Mouse (Mus musculus): Measurements from ENCODE around the gene Urgcp. TPM values are rescaled to one million over a fixed set of nuclear protein-coding genes. Genes with fewer than 3 reads are reported as not detected.

Urgcp gene
- polyA plus RNA-seq, 1 experiment from 2014 or later, result 22.8 TPM

DNA sequence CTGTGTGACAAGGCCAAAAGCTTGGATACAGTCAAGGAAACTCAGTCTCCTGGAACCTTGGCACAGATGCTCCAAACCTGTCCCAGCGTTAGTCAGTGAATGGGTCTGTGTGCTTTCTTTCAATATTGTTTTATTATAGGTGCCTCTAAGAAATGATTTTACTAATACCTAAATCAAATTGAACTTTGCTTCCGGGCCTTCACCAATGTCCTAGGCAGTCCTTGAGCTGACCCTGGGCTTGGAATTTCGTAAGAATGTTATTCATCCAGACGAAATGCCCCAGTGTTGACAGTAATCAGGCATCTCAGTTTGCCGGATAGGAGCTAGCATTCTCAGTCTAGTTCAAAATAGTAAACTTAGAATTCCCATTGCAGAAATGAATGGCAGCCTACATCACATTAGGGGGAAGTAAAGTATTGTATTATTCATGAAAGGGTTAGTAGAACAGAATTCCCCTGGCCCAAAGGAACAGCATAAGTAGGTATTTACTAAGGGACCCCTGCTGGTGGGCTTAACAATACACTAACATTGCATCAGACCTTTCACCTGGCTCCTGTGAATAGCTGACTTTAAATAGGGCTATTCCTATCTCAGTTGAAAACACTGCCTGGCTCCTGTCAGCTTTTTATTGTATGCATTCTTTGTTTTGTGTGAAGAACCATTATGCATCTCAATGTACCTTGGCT is 59.8 kb downstream of the Urgcp start:
- Histone ChIP-seq H3K27ac (no peak overlapping the region), H3K4me1 (replicated peaks; ENCODE audit: insufficient read depth, low read length) (0 out of 2 replicates have a peak, but pooled peaks cover 4% of the 10 kb centered on the region), H3K36me3 (ENCODE audit: insufficient read depth, low read length) (0 out of 2 replicates have a peak, but pooled peaks cover 2% of the 10 kb centered on the region), H3K4me2 (ENCODE audit: low read length) (no peak overlapping the region), H3K27me3 (ENCODE audit: insufficient read depth, low read length) (no peaks in the 10 kb centered on the region), H3K9ac (ENCODE audit: low read depth, low read length) (no peak overlapping the region), H3K4me3 (replicated peaks; ENCODE audit: low read depth, low read length) (no peak overlapping the region), H3K9me3 (replicated peaks; ENCODE audit: low read length) (no peaks in the 10 kb centered on the region)
- 80% methylated on average over 5 of the region's 5 CpGs for WGBS
- ATAC-seq (replicated peaks; ENCODE audit: low FRiP score, low read depth) (no peak), DNase-seq (ENCODE audit: low spot score) (no peak)
- no peak for TF ChIP-seq CTCF (IDR thresholded peaks at IDR 0.05; ENCODE audit: low read depth)

GRCm38 (mm10) chr11:5701821-5702220 is 60.4 kb downstream of the Urgcp start:
- Histone ChIP-seq H3K4me2 (ENCODE audit: low read length) (no peak overlapping the region), H3K36me3 (ENCODE audit: insufficient read depth, low read length) (0 out of 2 replicates have a peak, but pooled peaks cover 2% of the 10 kb centered on the region), H3K9me3 (replicated peaks; ENCODE audit: low read length) (no peaks in the 10 kb centered on the region), H3K4me1 (replicated peaks; ENCODE audit: insufficient read depth, low read length) (0 out of 2 replicates have a peak, but pooled peaks cover 4% of the 10 kb centered on the region), H3K4me3 (replicated peaks; ENCODE audit: low read depth, low read length) (no peak overlapping the region), H3K27me3 (ENCODE audit: insufficient read depth, low read length) (no peaks in the 10 kb centered on the region), H3K9ac (ENCODE audit: low read depth, low read length) (no peak overlapping the region), H3K27ac (no peak overlapping the region)
- ATAC-seq (replicated peaks; ENCODE audit: low FRiP score, low read depth) (no peak), DNase-seq (ENCODE audit: low spot score) (no peak)
- TF ChIP-seq CTCF (IDR thresholded peaks at IDR 0.05; ENCODE audit: low read depth), result no peak
- 90% methylated on average over 1 of the region's 1 CpGs for WGBS

GRCm38 (mm10) chr11:5701300-5701699 is 60.9 kb downstream of the Urgcp start:
- DNase-seq (ENCODE audit: low spot score) (no peak), ATAC-seq (replicated peaks; ENCODE audit: low FRiP score, low read depth) (no peak)
- Histone ChIP-seq H3K27ac (no peak overlapping the region), H3K4me1 (replicated peaks; ENCODE audit: insufficient read depth, low read length) (0 out of 2 replicates have a peak, but pooled peaks cover 4% of the 10 kb centered on the region), H3K4me2 (ENCODE audit: low read length) (no peak overlapping the region), H3K4me3 (replicated peaks; ENCODE audit: low read depth, low read length) (no peak overlapping the region), H3K9ac (ENCODE audit: low read depth, low read length) (no peak overlapping the region), H3K9me3 (replicated peaks; ENCODE audit: low read length) (no peaks in the 10 kb centered on the region), H3K36me3 (ENCODE audit: insufficient read depth, low read length) (0 out of 2 replicates have a peak, but pooled peaks cover 2% of the 10 kb centered on the region), H3K27me3 (ENCODE audit: insufficient read depth, low read length) (no peaks in the 10 kb centered on the region)
- 78% methylated on average over 2 of the region's 2 CpGs for WGBS
- no peak for TF ChIP-seq CTCF (IDR thresholded peaks at IDR 0.05; ENCODE audit: low read depth)

DNA sequence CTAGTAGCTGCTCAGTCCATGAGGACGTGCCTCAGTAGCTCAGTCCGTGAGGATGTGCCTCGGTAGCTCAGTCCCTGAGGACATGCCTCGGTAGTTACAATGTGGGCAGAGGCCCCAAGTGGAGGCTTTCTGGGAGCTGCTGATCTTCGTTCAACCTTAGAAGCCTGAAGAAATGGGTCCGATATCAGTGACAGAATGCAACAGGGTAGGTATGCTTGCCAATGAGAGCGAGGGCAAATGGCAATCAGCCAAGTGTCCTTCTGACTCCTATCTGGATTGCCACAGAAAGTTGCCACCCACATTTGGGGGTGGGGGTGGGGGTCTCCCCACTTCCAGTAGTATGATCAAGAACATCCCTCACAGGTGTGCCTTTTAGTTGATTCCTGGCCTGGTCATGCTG is 61.4 kb downstream of the Urgcp start:
- Histone ChIP-seq H3K9me3 (replicated peaks; ENCODE audit: low read length) (no peaks in the 10 kb centered on the region), H3K36me3 (ENCODE audit: insufficient read depth, low read length) (0 out of 2 replicates have a peak, but pooled peaks cover 2% of the 10 kb centered on the region), H3K4me3 (replicated peaks; ENCODE audit: low read depth, low read length) (no peak overlapping the region), H3K4me1 (replicated peaks; ENCODE audit: insufficient read depth, low read length) (no peaks in the 10 kb centered on the region), H3K27ac (no peak overlapping the region), H3K9ac (ENCODE audit: low read depth, low read length) (no peak overlapping the region), H3K27me3 (ENCODE audit: insufficient read depth, low read length) (no peaks in the 10 kb centered on the region), H3K4me2 (ENCODE audit: low read length) (no peak overlapping the region)
- 77% methylated on average over 7 of the region's 7 CpGs for WGBS
- no peak for ATAC-seq (replicated peaks; ENCODE audit: low FRiP score, low read depth)
- DNase-seq (ENCODE audit: low spot score), result no peak
- no peak for TF ChIP-seq CTCF (IDR thresholded peaks at IDR 0.05; ENCODE audit: low read depth)

GRCm38 (mm10) chr11:5691775-5692174 is 70.4 kb downstream of the Urgcp start:
- DNase-seq (ENCODE audit: low spot score) (peak; percentile 82), ATAC-seq (replicated peaks; ENCODE audit: low FRiP score, low read depth) (no peak)
- 38% methylated on average over 7 of the region's 7 CpGs for WGBS

GRCm38 (mm10) chr11:5684283-5684682 is 77.9 kb downstream of the Urgcp start:
- ATAC-seq (replicated peaks; ENCODE audit: low FRiP score, low read depth) (no peak), DNase-seq (ENCODE audit: low spot score) (no peak)
- no peak for TF ChIP-seq CTCF (IDR thresholded peaks at IDR 0.05; ENCODE audit: low read depth)
- Histone ChIP-seq H3K36me3 (ENCODE audit: insufficient read depth, low read length) (no peaks in the 10 kb centered on the region), H3K4me3 (replicated peaks; ENCODE audit: low read depth, low read length) (no peak overlapping the region), H3K9ac (ENCODE audit: low read depth, low read length) (no peak overlapping the region), H3K4me1 (replicated peaks; ENCODE audit: insufficient read depth, low read length) (no peaks in the 10 kb centered on the region), H3K9me3 (replicated peaks; ENCODE audit: low read length) (no peaks in the 10 kb centered on the region), H3K27me3 (ENCODE audit: insufficient read depth, low read length) (no peaks in the 10 kb centered on the region), H3K4me2 (ENCODE audit: low read length) (no peak overlapping the region), H3K27ac (no peak overlapping the region)
- 32% methylated on average over 7 of the region's 7 CpGs for WGBS

More at GRCm38 (mm10) chr11:5691775-5692174, 70.4 kb downstream of the Urgcp start:
- TF ChIP-seq CTCF (IDR thresholded peaks at IDR 0.05; ENCODE audit: low read depth), result peak; percentile 79
- Histone ChIP-seq H3K4me3 (replicated peaks; ENCODE audit: low read depth, low read length) (no peak overlapping the region), H3K4me1 (replicated peaks; ENCODE audit: insufficient read depth, low read length) (no peaks in the 10 kb centered on the region), H3K36me3 (ENCODE audit: insufficient read depth, low read length) (no peaks in the 10 kb centered on the region), H3K27ac (no peak overlapping the region), H3K9ac (ENCODE audit: low read depth, low read length) (no peak overlapping the region), H3K9me3 (replicated peaks; ENCODE audit: low read length) (no peaks in the 10 kb centered on the region), H3K4me2 (ENCODE audit: low read length) (no peak overlapping the region), H3K27me3 (ENCODE audit: insufficient read depth, low read length) (no peaks in the 10 kb centered on the region)
